Mouse (Mus musculus): ENCODE results near the gene Eif4e1b.

Gene Eif4e1b

GRCm38 (mm10) chr13:54837471-54837889 is 53.7 kb downstream of the Eif4e1b start:
- no peaks in the 10 kb centered on the region for H3K27me3 ChIP-seq (ENCODE audit: control insufficient read depth, insufficient read depth, low read length, poor library complexity, severe bottlenecking)
- H3K36me3 ChIP-seq (ENCODE audit: control insufficient read depth, insufficient read depth, low read length, poor library complexity, severe bottlenecking), result no peaks in the 10 kb centered on the region
- DNase-seq (ENCODE audit: low read depth, low spot score), result no peak

All from splenic B cell, adult 2 months (primary cell).